Mouse (Mus musculus) heart, embryonic 11.5 days (tissue): Measurements from ENCODE around the gene Espnl. TPM values are rescaled to one million over a fixed set of nuclear protein-coding genes. Genes with fewer than 3 reads are reported as not detected.

Source experiments
- ATAC-seq: fragments of 200-750 bp; cut with Nextera tagmentation; replicated peaks from 2 replicates; pipeline ENCODE4 v1.8.0; 2017; ENCODE audit warnings: moderate library complexity; ENCODE audit not compliant: insufficient number of reproducible peaks, low FRiP score, low TSS enrichment
- H3K27ac ChIP-seq: fragments of 300-500 bp; sonication (generic); 2 replicates; pipeline ENCODE4 v1.5.1; 2014; ENCODE audit warnings: mild to moderate bottlenecking, low read depth, low read length
- H3K27me3 ChIP-seq: fragments of 300-500 bp; sonication (generic); 2 replicates; pipeline ENCODE4 v1.6.1; 2014; ENCODE audit warnings: mild to moderate bottlenecking, low read length, mixed read lengths; ENCODE audit not compliant: control insufficient read depth, insufficient read depth
- H3K36me3 ChIP-seq: fragments of 300-500 bp; sonication (generic); 2 replicates; pipeline ENCODE4 v1.6.1; 2014; ENCODE audit warnings: mild to moderate bottlenecking, low read length, moderate library complexity, mixed read lengths; ENCODE audit not compliant: control insufficient read depth, insufficient read depth
- H3K4me1 ChIP-seq: fragments of 300-500 bp; sonication (generic); 2 replicates; pipeline ENCODE4 v1.6.1; 2014; ENCODE audit warnings: low read length; ENCODE audit not compliant: control insufficient read depth, insufficient read depth
- H3K4me2 ChIP-seq: fragments of 300-500 bp; sonication (generic); 2 replicates; pipeline ENCODE4 v1.6.1; 2014; ENCODE audit warnings: mild to moderate bottlenecking, moderate library complexity
- H3K4me3 ChIP-seq: fragments of 300-500 bp; sonication (generic); 2 replicates; pipeline ENCODE4 v1.5.1; 2014; ENCODE audit warnings: low read depth, low read length
- H3K9ac ChIP-seq: fragments of 300-500 bp; sonication (generic); 2 replicates; pipeline ENCODE4 v1.6.1; 2014; ENCODE audit warnings: mild to moderate bottlenecking, low read depth, low read length, moderate library complexity
- H3K9me3 ChIP-seq: fragments of 300-500 bp; sonication (generic); replicated peaks from 2 replicates; pipeline ENCODE4 v1.6.1; 2016; ENCODE audit warnings: low read length; ENCODE audit not compliant: control insufficient read depth
- WGBS: fragments of 180-500 bp; shearing (Covaris S2); extraction: QIAGEN DNeasy Blood & Tissue Kit; methylation state at CpG from one replicate; pipeline ENCODE4 v1.1.7; 2014; ENCODE audit not compliant: insufficient replicate concordance; 5-methylcytosine and 5-hydroxymethylcytosine counted together
- polyA plus RNA-seq: library from polyadenylated mRNA; unstranded; fragments of >200 nt; fragmentation: Nextera tagmentation; extraction: Ambion mirVana; gene quantifications from 2 replicates; pipeline ENCODE4 v1.2.1, GENCODE M21; 2014

Gene Espnl
- polyA plus RNA-seq, 1 experiment from 2014 or later: 0.06 TPM

DNA sequence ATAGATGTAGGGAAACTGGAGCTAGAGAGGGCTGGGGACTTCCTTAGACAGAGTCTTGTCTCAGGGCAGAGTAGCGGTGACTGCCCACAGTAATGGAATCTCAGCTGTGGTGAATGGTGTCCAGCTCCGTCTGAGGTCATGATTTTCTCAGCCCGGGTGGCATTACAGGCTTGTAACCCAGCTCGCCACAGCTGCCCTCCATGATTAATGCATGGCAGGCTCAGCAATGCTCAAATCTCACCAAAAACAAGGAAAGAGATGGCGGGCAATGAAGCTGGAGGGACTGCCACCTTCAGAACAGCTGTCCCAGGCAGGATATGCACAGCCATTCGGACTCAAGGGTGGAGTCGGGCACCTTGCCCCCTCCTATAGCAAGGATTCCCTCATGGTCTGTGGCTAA lies 15.5 kb downstream of the Espnl start:
- Histone ChIP-seq H3K4me2 (no peak overlapping the region), H3K9ac (no peak overlapping the region), H3K4me3 (no peak overlapping the region), H3K4me1 (peaks cover 9% of the 10 kb centered on the region; the same call in 1 of the 2 replicates), H3K36me3 (no peaks in the 10 kb centered on the region), H3K9me3 (no peaks in the 10 kb centered on the region), H3K27me3 (peaks cover 3% of the 10 kb centered on the region; the same call in 1 of the 2 replicates), H3K27ac (no peak overlapping the region)
- no peak for ATAC-seq
- 84% methylated on average over 7 of the region's 7 CpGs for WGBS

DNA sequence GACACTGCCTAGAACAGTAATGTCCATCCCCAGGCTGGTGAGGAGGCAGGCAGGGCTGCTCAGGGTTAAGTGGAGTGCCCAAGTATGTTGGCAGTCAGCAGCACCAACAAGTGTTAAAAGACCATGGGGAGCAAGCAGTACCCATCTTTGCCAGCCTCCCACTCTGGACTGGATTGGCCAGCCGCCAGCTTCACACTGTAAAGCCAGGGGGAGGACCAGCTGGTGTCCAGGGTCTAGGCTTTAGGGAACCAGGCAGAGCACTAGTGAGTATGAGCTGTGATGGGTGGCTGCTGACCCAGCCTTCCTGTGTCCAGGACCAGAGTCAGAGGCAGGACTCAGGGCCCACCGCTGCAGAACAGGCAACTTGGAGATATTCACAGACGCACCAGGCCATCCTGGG lies 22.1 kb downstream of the Espnl start:
- H3K4me2 ChIP-seq: no peak overlapping the region
- no peaks in the 10 kb centered on the region for H3K36me3 ChIP-seq
- no peak overlapping the region for H3K4me3 ChIP-seq
- 80% methylated on average over 3 of the region's 3 CpGs for WGBS
- peaks cover 12% of the 10 kb centered on the region; the same call in 1 of the 2 replicates for H3K4me1 ChIP-seq
- H3K27me3 ChIP-seq: peaks cover 47% of the 10 kb centered on the region
- ATAC-seq: no peak
- no peak overlapping the region for H3K9ac ChIP-seq
- H3K9me3 ChIP-seq: no peaks in the 10 kb centered on the region
- H3K27ac ChIP-seq: no peak overlapping the region

DNA sequence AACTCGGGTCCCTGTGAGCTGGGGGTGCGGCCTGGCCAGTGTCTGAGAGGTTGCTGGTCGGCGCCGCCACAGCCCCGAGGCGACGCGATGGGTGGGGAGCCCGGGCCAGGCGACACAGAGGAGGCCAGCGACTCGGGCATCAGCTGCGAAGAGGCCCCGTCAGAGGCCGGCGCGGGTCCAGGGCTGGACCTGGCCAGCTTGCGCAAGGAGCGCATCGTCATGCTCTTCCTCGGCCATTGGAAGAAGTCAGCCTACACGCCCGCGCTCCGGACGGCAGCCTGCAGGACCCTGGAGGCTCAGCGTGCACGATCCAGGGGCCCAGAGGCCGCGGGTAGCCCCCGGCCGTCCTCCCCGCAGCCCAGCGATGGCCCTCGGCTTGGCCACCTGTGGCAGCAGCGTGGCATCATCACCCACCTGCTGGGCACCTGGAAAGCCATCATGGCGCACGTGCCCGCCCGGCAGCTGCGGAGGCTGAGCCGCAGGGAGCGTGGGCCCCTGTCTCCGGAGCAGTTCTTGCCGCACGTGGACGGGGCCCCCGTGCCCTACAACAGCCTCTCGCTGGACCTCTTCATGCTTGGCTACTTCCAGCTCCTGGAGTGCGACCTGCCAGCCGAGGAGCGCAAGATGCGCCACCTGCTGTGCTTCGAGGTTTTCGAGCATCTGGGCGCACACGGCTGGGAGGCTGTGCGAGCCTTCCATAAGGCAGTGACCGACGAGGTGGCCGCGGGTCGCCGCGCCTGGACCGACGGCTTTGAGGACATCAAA lies 23.2 kb downstream of the Espnl start:
- 3% methylated on average over 68 of the region's 68 CpGs for WGBS
- no peak overlapping the region for H3K9ac ChIP-seq
- no peaks in the 10 kb centered on the region for H3K9me3 ChIP-seq
- peaks cover 47% of the 10 kb centered on the region for H3K27me3 ChIP-seq
- H3K36me3 ChIP-seq: no peaks in the 10 kb centered on the region
- H3K27ac ChIP-seq: no peak overlapping the region
- H3K4me2 ChIP-seq: peak overlapping the region; percentile 71
- peak overlapping the region; percentile 39 for H3K4me3 ChIP-seq
- ATAC-seq: peak; percentile 24; the same call in 1 of the 2 replicates
- H3K4me1 ChIP-seq: peaks cover 15% of the 10 kb centered on the region

DNA sequence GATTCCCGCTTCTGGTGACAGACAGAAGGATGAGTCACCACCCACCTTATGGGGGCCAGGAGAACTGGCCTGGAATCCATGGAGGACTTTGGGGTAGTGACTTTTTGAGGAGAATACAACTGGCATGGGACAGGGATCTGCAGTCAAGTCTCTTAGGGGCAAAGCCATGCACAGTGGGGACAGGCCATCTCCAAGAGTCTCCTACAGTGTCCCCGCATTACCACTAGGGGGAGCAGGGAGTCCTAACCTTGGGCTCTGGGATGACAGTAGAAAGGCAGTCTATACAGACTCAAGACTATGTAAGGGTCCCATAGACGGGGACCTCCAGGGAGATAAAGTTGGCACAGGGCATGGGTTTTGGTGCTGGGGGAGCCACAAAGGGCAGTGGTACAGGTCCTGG lies 25.0 kb downstream of the Espnl start:
- Histone ChIP-seq H3K27ac (no peak overlapping the region), H3K36me3 (no peaks in the 10 kb centered on the region), H3K4me2 (no peak overlapping the region), H3K4me1 (peaks cover 26% of the 10 kb centered on the region), H3K9ac (no peak overlapping the region), H3K9me3 (no peaks in the 10 kb centered on the region), H3K4me3 (no peak overlapping the region), H3K27me3 (peaks cover 45% of the 10 kb centered on the region)
- WGBS: 28% methylated on average over 3 of the region's 3 CpGs
- ATAC-seq: no peak

DNA sequence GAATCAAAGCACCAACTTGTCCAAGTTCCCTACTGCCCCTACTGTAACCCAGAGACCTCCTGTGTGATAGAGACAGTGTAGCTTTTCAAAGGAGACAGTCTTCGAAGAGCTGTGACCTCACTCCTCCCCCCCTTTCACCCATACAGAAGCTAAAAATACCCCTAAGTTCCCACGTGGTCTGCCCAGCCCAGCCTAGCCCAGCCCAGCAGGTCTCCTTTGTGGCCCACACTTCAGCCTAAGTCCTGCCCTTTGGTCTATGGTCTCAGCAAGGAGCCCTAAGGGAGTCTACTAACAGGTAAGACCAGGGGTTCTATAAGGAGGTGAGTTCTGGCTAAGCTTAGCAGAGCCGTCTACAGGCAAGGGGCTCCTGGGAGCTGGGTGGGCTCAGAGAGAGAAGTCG lies 29.0 kb downstream of the Espnl start, which contains the start of gene Klhl30:
Gene Klhl30 (plus strand): TSS at position 176 of the 400 bp plus-strand sequence.
- H3K4me1 ChIP-seq: peaks cover 23% of the 10 kb centered on the region
- no peaks in the 10 kb centered on the region for H3K9me3 ChIP-seq
- peak within 1 kb of the TSS; percentile 72 for H3K4me2 ChIP-seq
- H3K9ac ChIP-seq: peak within 1 kb of the TSS; percentile 75
- H3K27me3 ChIP-seq: peaks cover 9% of the 10 kb centered on the region
- peak within 1 kb of the TSS; percentile 49 for H3K4me3 ChIP-seq
- H3K36me3 ChIP-seq: peaks cover 3% of the 10 kb centered on the region; the same call in 1 of the 2 replicates
- peak within 1 kb of the TSS; percentile 79 for H3K27ac ChIP-seq
- 29% methylated on average over 4 of the region's 4 CpGs for WGBS
- 0 out of 2 replicates have a peak, but pooled peaks have one; percentile 18 for ATAC-seq

DNA sequence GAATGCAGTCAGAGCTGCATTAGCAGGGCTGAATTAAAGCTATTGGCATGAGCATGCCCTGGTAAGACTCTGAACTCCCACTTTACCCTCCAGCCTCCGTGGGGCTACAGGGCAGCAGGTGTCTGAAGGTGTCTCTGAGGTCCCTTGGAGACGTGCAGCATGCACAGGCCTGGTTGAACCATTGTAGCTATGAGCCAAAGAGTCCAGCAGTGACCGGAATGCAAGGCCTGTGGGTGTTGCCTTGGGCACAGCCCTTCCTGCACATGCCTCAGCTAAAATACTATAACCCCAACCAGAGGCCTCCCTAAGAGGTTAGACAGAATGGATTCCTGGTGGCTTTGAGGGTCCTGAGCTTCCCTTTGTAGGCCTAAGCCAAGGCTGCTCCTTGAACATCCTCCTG lies 29.4 kb downstream of the Espnl start:
- H3K4me2 ChIP-seq: peak overlapping the region; percentile 72
- peaks cover 23% of the 10 kb centered on the region for H3K4me1 ChIP-seq
- no peak for ATAC-seq
- H3K9ac ChIP-seq: peak overlapping the region; percentile 75
- H3K9me3 ChIP-seq: no peaks in the 10 kb centered on the region
- peak overlapping the region; percentile 79 for H3K27ac ChIP-seq
- peaks cover 5% of the 10 kb centered on the region for H3K27me3 ChIP-seq
- H3K36me3 ChIP-seq: peaks cover 3% of the 10 kb centered on the region; the same call in 1 of the 2 replicates
- H3K4me3 ChIP-seq: peak overlapping the region; percentile 49
- 61% methylated on average over 3 of the region's 3 CpGs for WGBS

DNA sequence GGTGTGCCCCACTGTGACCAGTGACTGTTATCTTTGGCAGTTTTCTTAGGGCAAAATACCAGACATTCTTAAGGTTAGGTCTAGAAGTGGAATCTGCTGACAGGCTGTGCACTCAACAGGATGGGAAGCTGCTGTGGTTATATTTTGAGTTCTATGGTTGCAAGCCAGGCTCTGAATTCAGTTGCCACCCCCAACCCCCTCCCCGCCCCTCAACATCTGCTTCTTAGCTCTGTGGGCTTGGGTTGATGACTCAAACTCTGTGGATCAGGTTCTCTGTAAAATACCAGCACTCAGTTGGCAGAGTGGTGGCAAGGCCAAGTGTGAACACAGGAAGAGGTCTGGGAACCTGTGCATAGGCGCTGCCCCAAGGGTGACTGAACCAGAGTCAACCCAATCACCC lies 30.4 kb downstream of the Espnl start:
- Histone ChIP-seq H3K4me2 (peak overlapping the region; percentile 72), H3K27me3 (no peaks in the 10 kb centered on the region; the same call in 1 of the 2 replicates), H3K9ac (no peak overlapping the region), H3K9me3 (no peaks in the 10 kb centered on the region), H3K4me1 (peaks cover 23% of the 10 kb centered on the region), H3K4me3 (no peak overlapping the region), H3K36me3 (peaks cover 3% of the 10 kb centered on the region; the same call in 1 of the 2 replicates), H3K27ac (no peak overlapping the region)
- 77% methylated on average over 2 of the region's 2 CpGs for WGBS
- ATAC-seq: no peak

DNA sequence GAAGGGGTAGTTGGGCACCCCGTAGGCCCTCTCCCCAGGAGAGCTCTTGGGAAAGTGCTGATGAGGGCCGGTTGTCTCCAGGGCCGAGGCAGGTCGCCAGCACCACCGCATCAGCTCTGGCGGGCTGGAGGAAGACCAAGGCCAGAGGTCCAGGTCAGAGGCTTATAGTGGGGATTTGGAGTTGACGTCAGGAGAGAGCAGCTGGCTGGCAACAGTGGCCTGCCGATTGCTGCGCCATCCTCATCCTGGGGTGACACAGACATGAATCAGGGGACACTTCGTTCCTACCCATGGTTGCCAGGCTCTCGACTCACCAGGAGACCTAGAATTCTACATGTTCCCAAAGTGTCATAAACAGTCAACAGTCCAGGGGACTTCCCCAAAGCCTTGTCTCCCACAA lies 34.2 kb downstream of the Espnl start:
- Histone ChIP-seq H3K4me1 (peaks cover 11% of the 10 kb centered on the region), H3K27ac (no peak overlapping the region), H3K27me3 (no peaks in the 10 kb centered on the region; the same call in 1 of the 2 replicates), H3K9ac (no peak overlapping the region), H3K9me3 (no peaks in the 10 kb centered on the region), H3K4me3 (no peak overlapping the region), H3K36me3 (peaks cover 6% of the 10 kb centered on the region), H3K4me2 (no peak overlapping the region)
- WGBS: 84% methylated on average over 11 of the region's 11 CpGs
- ATAC-seq: no peak
